Mouse (Mus musculus): ENCODE measurements around the gene Safb2. TPM values are rescaled to one million over a fixed set of nuclear protein-coding genes. Genes with fewer than 3 reads are reported as not detected.
A peak's percentile ranks its signal among the peaks of the same experiment; 100 is the strongest.

The Safb2 gene
- polyA plus RNA-seq, 1 experiment from 2014 or later: 23.1 TPM

- no peaks in the 10 kb centered on the region for H3K9me3 ChIP-seq (ENCODE audit: low read length)
- no peak overlapping the region for H3K27ac ChIP-seq (ENCODE audit: low read depth)
- peaks cover 26% of the 10 kb centered on the region for H3K36me3 ChIP-seq (replicated peaks; ENCODE audit: insufficient read depth, low read length)
- DNase-seq (peak; percentile 76), ATAC-seq (no peak)
- no peak overlapping the region for H3K4me3 ChIP-seq (ENCODE audit: low read depth, low read length)
- H3K9ac ChIP-seq (replicated peaks): no peak overlapping the region
- no peaks in the 10 kb centered on the region for H3K4me1 ChIP-seq (ENCODE audit: insufficient read depth)
- 12% methylated on average over 3 of the region's 3 CpGs for WGBS (ENCODE audit: insufficient replicate concordance)
- H3K4me2 ChIP-seq (ENCODE audit: low read depth, low read length): no peak overlapping the region
- no peak for TF ChIP-seq EP300 (IDR thresholded peaks at IDR 0.05; ENCODE audit: low read depth)
- peak; percentile 86 for TF ChIP-seq CTCF (IDR thresholded peaks at IDR 0.05; ENCODE audit: low read depth)
- no peaks in the 10 kb centered on the region for H3K27me3 ChIP-seq (ENCODE audit: insufficient read depth, low read length)
These were observed 25.9 kb downstream of the Safb2 start for GRCm38 (mm10) chr17:56558448-56558847.

DNA sequence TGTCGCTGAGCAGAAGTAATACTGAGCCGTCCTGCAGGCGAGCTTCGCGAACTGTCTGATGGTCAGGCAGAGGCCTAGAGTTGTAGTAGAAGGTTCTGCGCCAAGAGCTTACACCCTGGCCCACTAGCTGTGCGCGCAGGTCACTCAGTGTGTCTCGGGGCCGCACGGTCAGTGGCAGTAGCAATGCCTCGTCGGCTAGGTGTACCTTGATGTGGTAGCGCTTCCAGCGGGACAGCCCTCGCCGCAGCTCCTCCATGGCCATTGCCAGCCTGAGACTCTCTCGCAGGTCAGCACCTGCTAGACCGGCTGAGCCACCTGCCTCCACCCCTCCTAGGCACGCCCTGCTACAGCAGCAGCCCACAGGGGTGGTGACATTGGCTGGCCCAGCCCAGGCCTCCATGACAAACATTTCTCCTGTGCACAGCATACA is 30.2 kb downstream of the Safb2 start, which contains the start of gene Gm20219:
Gene Gm20219 (minus strand): TSS at position 266 of the 430 bp plus-strand sequence.
- 70% methylated on average over 20 of the region's 20 CpGs for WGBS (ENCODE audit: insufficient replicate concordance)
- H3K27ac ChIP-seq (ENCODE audit: low read depth): no peak within 1 kb of the TSS
- TF ChIP-seq EP300 (IDR thresholded peaks at IDR 0.05; ENCODE audit: low read depth): no peak
- no peak for TF ChIP-seq CTCF (IDR thresholded peaks at IDR 0.05; ENCODE audit: low read depth)
- no peaks in the 10 kb centered on the region for H3K9me3 ChIP-seq (ENCODE audit: low read length)
- no peak within 1 kb of the TSS for H3K9ac ChIP-seq (replicated peaks)
- H3K36me3 ChIP-seq (replicated peaks; ENCODE audit: insufficient read depth, low read length): no peaks in the 10 kb centered on the region
- H3K27me3 ChIP-seq (ENCODE audit: insufficient read depth, low read length): no peaks in the 10 kb centered on the region
- H3K4me1 ChIP-seq (ENCODE audit: insufficient read depth): no peaks in the 10 kb centered on the region
- DNase-seq (no peak), ATAC-seq (no peak; the same call in 1 of the 2 replicates)
- no peak within 1 kb of the TSS for H3K4me2 ChIP-seq (ENCODE audit: low read depth, low read length)
- H3K4me3 ChIP-seq (ENCODE audit: low read depth, low read length): no peak within 1 kb of the TSS

DNA sequence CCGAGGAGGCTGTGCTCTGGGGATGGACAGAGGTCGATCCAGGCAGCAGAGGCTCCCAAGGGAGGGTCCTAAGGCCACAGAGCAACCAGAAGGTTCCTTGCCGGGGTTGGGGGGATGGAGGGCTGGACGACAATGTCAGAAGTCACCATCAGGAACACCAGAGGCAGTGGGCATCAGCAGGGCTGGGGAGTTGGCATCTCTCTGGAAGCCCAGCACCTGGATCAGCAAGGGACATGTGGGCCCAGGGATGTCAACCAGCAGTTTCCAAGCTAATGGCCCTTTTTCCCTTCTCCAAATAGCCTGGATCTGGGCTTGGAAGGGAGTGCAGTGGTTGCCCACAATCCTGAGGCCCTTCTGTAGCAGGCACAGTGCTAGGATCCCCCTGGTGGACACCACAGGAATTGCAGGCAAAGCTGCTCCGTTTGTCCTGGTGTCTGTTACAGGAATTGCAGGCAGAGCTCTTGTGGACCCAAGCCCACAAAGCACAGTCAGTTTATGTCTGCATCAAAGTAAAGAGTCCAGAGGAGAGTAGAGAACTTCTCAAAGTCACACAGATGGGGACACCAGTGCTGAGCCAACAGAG is 31.5 kb downstream of the Safb2 start:
- Histone ChIP-seq H3K4me3 (ENCODE audit: low read depth, low read length) (no peak overlapping the region), H3K27ac (ENCODE audit: low read depth) (no peak overlapping the region), H3K9ac (replicated peaks) (no peak overlapping the region), H3K9me3 (ENCODE audit: low read length) (no peaks in the 10 kb centered on the region), H3K36me3 (replicated peaks; ENCODE audit: insufficient read depth, low read length) (no peaks in the 10 kb centered on the region), H3K4me2 (ENCODE audit: low read depth, low read length) (no peak overlapping the region), H3K4me1 (ENCODE audit: insufficient read depth) (no peaks in the 10 kb centered on the region), H3K27me3 (ENCODE audit: insufficient read depth, low read length) (no peaks in the 10 kb centered on the region)
- TF ChIP-seq EP300 (IDR thresholded peaks at IDR 0.05; ENCODE audit: low read depth): no peak
- peak; percentile 99 for TF ChIP-seq CTCF (IDR thresholded peaks at IDR 0.05; ENCODE audit: low read depth)
- 53% methylated on average over 5 of the region's 5 CpGs for WGBS (ENCODE audit: insufficient replicate concordance)
- ATAC-seq (peak; percentile 43; the same call in 1 of the 2 replicates), DNase-seq (peak; percentile 76)

DNA sequence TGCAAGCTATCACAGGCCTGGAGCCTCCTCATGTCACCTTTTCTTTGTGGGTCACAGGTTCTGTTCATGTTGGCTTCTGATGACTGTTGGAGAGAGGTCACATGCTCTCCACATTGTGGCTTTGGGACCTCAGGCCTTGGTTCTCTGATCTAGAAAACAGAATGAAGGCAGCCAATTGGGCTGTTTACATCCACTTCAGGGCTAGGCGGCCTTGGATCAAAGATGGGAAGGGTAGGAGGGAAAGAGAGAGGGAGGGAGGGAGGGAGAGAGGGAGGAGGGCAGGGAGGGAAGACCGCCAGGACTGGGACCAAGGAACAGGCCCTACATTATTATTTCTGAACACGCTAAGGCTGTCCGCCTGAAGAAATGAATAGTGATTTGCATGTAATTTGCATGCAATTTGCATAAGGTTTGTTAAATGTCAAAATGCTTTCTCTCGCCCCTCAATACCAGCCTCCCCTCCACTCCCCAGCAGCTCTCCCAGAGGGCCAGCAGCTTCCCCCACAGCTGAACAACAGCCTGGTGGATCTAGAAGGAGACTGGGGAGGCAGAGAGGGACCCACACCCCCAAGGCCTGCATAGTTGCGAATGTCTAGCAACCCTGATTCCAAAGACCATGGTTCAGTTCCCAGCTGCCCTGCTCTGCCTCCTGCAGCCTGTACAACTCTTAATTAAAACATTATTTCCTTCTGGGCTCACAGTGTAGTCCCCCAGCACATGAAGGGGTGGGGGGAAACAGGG is 32.4 kb downstream of the Safb2 start:
- no peaks in the 10 kb centered on the region for H3K27me3 ChIP-seq (ENCODE audit: insufficient read depth, low read length)
- H3K4me2 ChIP-seq (ENCODE audit: low read depth, low read length): no peak overlapping the region
- no peak overlapping the region for H3K27ac ChIP-seq (ENCODE audit: low read depth)
- no peaks in the 10 kb centered on the region for H3K36me3 ChIP-seq (replicated peaks; ENCODE audit: insufficient read depth, low read length)
- TF ChIP-seq EP300 (IDR thresholded peaks at IDR 0.05; ENCODE audit: low read depth) (no peak), CTCF (IDR thresholded peaks at IDR 0.05; ENCODE audit: low read depth) (no peak)
- no peak for ATAC-seq
- H3K9me3 ChIP-seq (ENCODE audit: low read length): no peaks in the 10 kb centered on the region
- whole genome bisulfite sequencing (ENCODE audit: insufficient replicate concordance): 83% methylated on average over 6 of the region's 6 CpGs
- no peaks in the 10 kb centered on the region for H3K4me1 ChIP-seq (ENCODE audit: insufficient read depth)
- no peak for DNase-seq
- H3K4me3 ChIP-seq (ENCODE audit: low read depth, low read length): no peak overlapping the region
- H3K9ac ChIP-seq (replicated peaks): no peak overlapping the region

DNA sequence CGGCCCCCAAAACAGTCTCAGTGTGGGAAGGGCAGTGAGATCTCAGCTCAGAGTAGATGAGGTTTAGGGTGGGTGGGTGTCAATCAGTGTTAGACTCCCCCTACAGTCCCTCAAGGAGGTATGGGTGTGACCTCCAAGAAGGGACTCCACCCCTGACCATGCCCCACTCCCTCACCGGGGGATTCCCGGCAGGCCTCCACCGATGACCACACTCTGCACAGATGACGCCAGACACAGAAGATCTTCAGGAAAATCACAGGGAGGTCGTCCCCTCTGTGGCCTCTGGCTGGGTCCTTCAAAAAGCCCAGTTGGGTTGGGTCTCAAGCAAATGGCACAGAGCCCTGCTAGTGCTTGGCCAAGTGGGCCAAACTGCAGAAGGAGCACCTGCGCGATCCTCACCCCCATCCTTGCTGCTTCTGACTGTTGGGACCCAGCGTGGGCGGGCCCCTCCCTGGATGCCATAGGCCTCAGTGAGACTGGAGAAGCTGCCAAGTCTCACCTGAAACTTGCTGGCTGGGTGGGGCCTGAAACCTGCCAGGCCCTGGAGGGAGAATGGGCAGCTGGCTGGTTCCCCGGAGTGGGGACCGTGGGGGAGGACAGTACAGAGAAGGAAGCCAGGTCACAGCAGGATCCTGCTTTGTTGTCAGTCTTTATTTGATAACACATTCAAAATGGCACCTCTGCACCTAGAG is 33.5 kb downstream of the Safb2 start:
- no peak for TF ChIP-seq EP300 (IDR thresholded peaks at IDR 0.05; ENCODE audit: low read depth)
- no peak for TF ChIP-seq CTCF (IDR thresholded peaks at IDR 0.05; ENCODE audit: low read depth)
- no peak overlapping the region for H3K27ac ChIP-seq (ENCODE audit: low read depth)

GRCm38 (mm10) chr17:56548605-56549105 is 35.7 kb downstream of the Safb2 start:
- H3K27me3 ChIP-seq (ENCODE audit: insufficient read depth, low read length): no peaks in the 10 kb centered on the region
- no peaks in the 10 kb centered on the region for H3K4me1 ChIP-seq (ENCODE audit: insufficient read depth)
- no peak for ATAC-seq
- H3K4me2 ChIP-seq (ENCODE audit: low read depth, low read length): no peak overlapping the region
- no peaks in the 10 kb centered on the region for H3K36me3 ChIP-seq (replicated peaks; ENCODE audit: insufficient read depth, low read length)
- H3K4me3 ChIP-seq (ENCODE audit: low read depth, low read length): no peak overlapping the region
- H3K9me3 ChIP-seq (ENCODE audit: low read length): no peaks in the 10 kb centered on the region
- peak; percentile 8 for DNase-seq
- no peak overlapping the region for H3K27ac ChIP-seq (ENCODE audit: low read depth)
- TF ChIP-seq CTCF (IDR thresholded peaks at IDR 0.05; ENCODE audit: low read depth): no peak
- no peak for TF ChIP-seq EP300 (IDR thresholded peaks at IDR 0.05; ENCODE audit: low read depth)
- no peak overlapping the region for H3K9ac ChIP-seq (replicated peaks)
- 78% methylated on average over 4 of the region's 4 CpGs for WGBS (ENCODE audit: insufficient replicate concordance)

More for the DNA sequence above, 33.5 kb downstream of the Safb2 start:
- no peaks in the 10 kb centered on the region for H3K4me1 ChIP-seq (ENCODE audit: insufficient read depth)
- H3K9me3 ChIP-seq (ENCODE audit: low read length): no peaks in the 10 kb centered on the region
- ATAC-seq (no peak), DNase-seq (no peak)
- H3K27me3 ChIP-seq (ENCODE audit: insufficient read depth, low read length): no peaks in the 10 kb centered on the region
- no peak overlapping the region for H3K4me2 ChIP-seq (ENCODE audit: low read depth, low read length)
- 74% methylated on average over 12 of the region's 12 CpGs for WGBS (ENCODE audit: insufficient replicate concordance)
- no peaks in the 10 kb centered on the region for H3K36me3 ChIP-seq (replicated peaks; ENCODE audit: insufficient read depth, low read length)
- no peak overlapping the region for H3K9ac ChIP-seq (replicated peaks)
- no peak overlapping the region for H3K4me3 ChIP-seq (ENCODE audit: low read depth, low read length)

Measured in liver, postnatal 0 days (tissue).